16 mouse cellular contexts compared by ENCODE assay signal in genomic region chr16:7152401-7152800, GRCm38 (mm10).
"Had no signal": no experiment of that assay in that cellular context is flagged by ENCODE, and none has a peak within 500 bp of the region (broad histone marks: within the 10 kb centered on the region; RNA-seq: fewer than 3 reads in every experiment).

No protein-coding gene starts in this region.

- ATAC-seq: intestine, embryonic 16.5 days had no signal

- H3K4me1 ChIP-seq: liver, embryonic 15.5 days; megakaryocyte, embryonic 14.5 days had no signal

- H3K9me3 ChIP-seq: kidney, embryonic 15.5 days; limb, embryonic 10.5 days; liver, embryonic 15.5 days; megakaryocyte, embryonic 14.5 days; neural tube, embryonic 12.5 days had no signal

- H3K27ac ChIP-seq: kidney, embryonic 15.5 days; limb, embryonic 10.5 days; liver, embryonic 15.5 days; macrophage; neural tube, embryonic 12.5 days had no signal

- H3K9ac ChIP-seq: kidney, embryonic 15.5 days; liver, embryonic 15.5 days; neural tube, embryonic 12.5 days had no signal

- H3K36me3 ChIP-seq: kidney, embryonic 15.5 days; limb, embryonic 10.5 days; liver, embryonic 15.5 days; neural tube, embryonic 12.5 days had no signal

- H3K27me3 ChIP-seq: kidney, embryonic 15.5 days; liver, embryonic 15.5 days; megakaryocyte, embryonic 14.5 days; neural tube, embryonic 12.5 days had no signal

- H3K4me2 ChIP-seq: kidney, embryonic 15.5 days; liver, embryonic 11.5 days; liver, embryonic 15.5 days; neural tube, embryonic 12.5 days had no signal

- H3K4me3 ChIP-seq: kidney, embryonic 15.5 days; limb, embryonic 10.5 days; liver, embryonic 15.5 days; megakaryocyte, embryonic 14.5 days; myocyte; neural tube, embryonic 12.5 days had no signal

- DNase-seq: kidney, adult 2 months; kidney, postnatal 14 days; lung, adult 2 months; lung, postnatal 14 days; spleen, adult 18-20 months; thymus, adult 18-20 months; thymus, postnatal 14 days had no signal
